Mouse (Mus musculus) adrenal gland, postnatal 36 days (tissue): Measurements from ENCODE around the gene Cpa4. TPM values are rescaled to one million over a fixed set of nuclear protein-coding genes. Genes with fewer than 3 reads are reported as not detected.

Experiments used
- DNase-seq, 2 experiments: peaks; one replicate each; pipeline ENCODE4 v3.0.0; 2021; ENCODE audit warnings: mixed read lengths in 1 of 2
- total RNA-seq, 2 experiments: library from RNA; stranded (reverse); gene quantifications; 2 replicates each; pipeline ENCODE4 v1.2.3; 2021

Cpa4 gene
- total RNA-seq, 2 experiments from 2014 or later: 1.1 to 1.2 TPM

GRCm38 (mm10) chr6:30551644-30552580, 16.3 kb upstream of the Cpa4 start:
- no peak for DNase-seq

- no peak for DNase-seq
Measured at GRCm38 (mm10) chr6:30552628-30553027, 15.5 kb upstream of the Cpa4 start.

- DNase-seq: peak in 1 of 2 experiments; percentile 18
Measured at GRCm38 (mm10) chr6:30553381-30554010, 14.7 kb upstream of the Cpa4 start.

GRCm38 (mm10) chr6:30554092-30554491, 14.1 kb upstream of the Cpa4 start:
- DNase-seq: no peak

GRCm38 (mm10) chr6:30554621-30555170, 13.5 kb upstream of the Cpa4 start:
- DNase-seq: no peak

- DNase-seq: peak; percentile 79 to 82
Measured at GRCm38 (mm10) chr6:30556080-30556479, 12.1 kb upstream of the Cpa4 start.

- DNase-seq: peak in 1 of 2 experiments; percentile 19
Measured at GRCm38 (mm10) chr6:30559726-30560125, 8.4 kb upstream of the Cpa4 start.

- no peak for DNase-seq
Measured at GRCm38 (mm10) chr6:30562132-30562531, 6.0 kb upstream of the Cpa4 start.

GRCm38 (mm10) chr6:30563575-30563974, 4.6 kb upstream of the Cpa4 start:
- no peak for DNase-seq

- DNase-seq: peak; percentile 37 to 42
Measured at GRCm38 (mm10) chr6:30564051-30564450, 4.1 kb upstream of the Cpa4 start.

- no peak for DNase-seq
Measured at GRCm38 (mm10) chr6:30569331-30569730, 1.2 kb downstream of the Cpa4 start.

- no peak for DNase-seq
Measured at GRCm38 (mm10) chr6:30570012-30570411, 1.8 kb downstream of the Cpa4 start.

GRCm38 (mm10) chr6:30572456-30573311, 4.5 kb downstream of the Cpa4 start:
- DNase-seq: no peak

GRCm38 (mm10) chr6:30573380-30573779, 5.2 kb downstream of the Cpa4 start:
- no peak for DNase-seq

- no peak for DNase-seq
Measured at GRCm38 (mm10) chr6:30574945-30575344, 6.8 kb downstream of the Cpa4 start.

GRCm38 (mm10) chr6:30576477-30577203, 8.5 kb downstream of the Cpa4 start:
- no peak for DNase-seq

GRCm38 (mm10) chr6:30579961-30580840, 12.0 kb downstream of the Cpa4 start:
- DNase-seq: no peak

- DNase-seq: no peak
Measured at GRCm38 (mm10) chr6:30580841-30581176, 12.6 kb downstream of the Cpa4 start.

- DNase-seq: no peak
Measured at GRCm38 (mm10) chr6:30586886-30587442, 18.8 kb downstream of the Cpa4 start.

GRCm38 (mm10) chr6:30589819-30590218, 21.6 kb downstream of the Cpa4 start:
- DNase-seq: no peak
